Mouse (Mus musculus) spleen, embryonic (tissue): ENCODE measurements at regions not wholly inside any gene's neighbourhood (a gene's known extent, or its start where the extent isn't known, plus 50 kb on each side); places are given as distances from the start of the nearest gene placed in this dataset.

Source experiments
- CTCF ChIA-PET: fragments of 350-600 bp; sonication (Branson Sonifier 250); formaldehyde crosslinking; loops from one replicate; lab custom pipeline; 2022; lab: Charles Lee

DNA sequence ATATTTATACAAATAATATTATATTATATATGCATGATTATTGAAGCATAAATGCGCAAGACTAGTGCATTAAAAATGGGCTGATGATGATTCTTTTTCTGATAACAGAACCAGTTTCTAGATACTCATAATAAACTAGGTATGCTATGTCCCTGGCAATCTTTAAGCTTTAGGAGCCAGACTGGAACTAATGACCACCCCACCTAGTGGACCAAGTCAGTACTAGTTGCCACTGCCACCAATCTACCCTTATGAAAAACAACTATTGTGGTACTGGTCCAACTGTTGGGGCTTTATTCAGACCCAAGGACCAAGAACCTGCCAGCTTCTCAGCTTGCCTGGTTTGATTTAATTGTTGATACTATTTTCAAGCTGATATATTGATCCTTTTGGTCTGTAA, 722.8 kb downstream of the Dach1 start:
- CTCF ChIA-PET = no interaction called here

DNA sequence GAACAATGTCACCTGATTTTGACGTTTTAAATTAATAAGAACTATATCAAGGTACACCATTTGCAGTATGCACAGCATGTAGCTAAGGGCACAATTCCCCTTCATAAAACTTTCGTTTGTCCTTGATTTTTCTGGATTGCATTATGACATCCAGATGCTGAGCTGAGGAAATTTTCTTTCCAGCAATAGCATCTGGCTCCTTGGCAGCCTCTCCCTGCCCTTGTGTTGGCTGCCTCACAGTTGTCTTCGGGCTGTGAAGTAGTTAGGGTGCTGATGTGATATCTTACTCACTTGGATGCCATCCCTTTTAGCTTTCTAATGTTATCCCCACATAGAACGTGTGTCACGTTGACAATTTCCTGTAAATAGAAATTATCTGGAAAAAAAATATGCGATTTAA, 729.2 kb downstream of the Dach1 start:
- CTCF ChIA-PET = no interaction called here

DNA sequence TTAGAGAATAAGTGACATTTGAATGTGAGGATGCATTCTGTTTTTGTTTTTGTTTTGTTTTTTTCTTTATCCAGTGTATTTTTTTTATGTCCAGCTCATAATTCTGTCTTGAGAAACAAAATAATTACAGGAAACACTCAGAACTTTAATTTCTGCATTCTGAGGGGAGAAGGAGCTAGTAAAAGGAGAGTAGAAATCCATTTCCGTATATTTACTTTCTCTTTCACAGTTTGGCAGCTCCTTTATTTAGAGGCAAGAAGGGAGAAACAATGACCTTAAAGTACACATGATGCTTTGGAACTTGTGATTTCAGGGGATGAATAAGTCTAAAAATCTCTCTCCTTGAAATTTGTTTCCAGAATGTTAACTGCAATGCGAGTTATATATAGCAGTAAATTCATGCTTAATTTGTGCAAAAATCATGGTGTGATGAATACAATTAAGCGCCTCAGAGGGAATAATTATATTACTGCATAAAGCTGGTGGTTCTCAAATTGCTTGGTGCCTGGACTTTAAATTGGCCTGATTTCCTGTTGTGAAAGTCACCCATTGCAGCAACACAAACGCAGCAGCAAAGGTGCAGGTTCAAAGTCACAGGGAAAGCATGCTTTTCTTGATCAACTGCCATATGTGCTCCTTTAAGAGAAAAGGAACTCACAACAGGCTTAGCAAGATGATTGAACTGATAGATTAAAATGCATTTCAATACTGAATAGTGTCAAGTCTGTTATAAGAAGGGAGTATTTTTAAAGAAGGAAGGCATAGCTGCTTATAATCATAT, 733.9 kb downstream of the Dach1 start:
- CTCF ChIA-PET = no interaction called here

DNA sequence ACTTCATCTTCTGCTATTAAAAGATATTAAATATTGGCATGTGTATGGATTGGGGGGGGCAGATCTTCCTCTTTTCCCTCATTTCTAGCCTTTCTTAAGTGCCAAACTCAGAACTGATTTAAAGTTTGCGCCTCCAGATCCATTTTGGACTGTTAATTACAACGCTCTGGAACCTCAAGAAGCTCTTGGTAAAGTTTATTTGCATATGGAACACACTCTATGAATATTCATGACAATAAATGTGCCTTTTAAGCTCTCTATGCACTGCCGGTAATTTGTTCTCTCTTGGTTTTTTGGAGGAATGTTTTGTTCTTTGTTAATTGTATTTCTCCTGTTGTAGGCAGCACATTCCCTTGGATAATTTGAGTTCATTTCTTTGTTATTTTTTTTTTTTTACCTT, 738.3 kb downstream of the Dach1 start:
- CTCF ChIA-PET = no interaction called here

DNA sequence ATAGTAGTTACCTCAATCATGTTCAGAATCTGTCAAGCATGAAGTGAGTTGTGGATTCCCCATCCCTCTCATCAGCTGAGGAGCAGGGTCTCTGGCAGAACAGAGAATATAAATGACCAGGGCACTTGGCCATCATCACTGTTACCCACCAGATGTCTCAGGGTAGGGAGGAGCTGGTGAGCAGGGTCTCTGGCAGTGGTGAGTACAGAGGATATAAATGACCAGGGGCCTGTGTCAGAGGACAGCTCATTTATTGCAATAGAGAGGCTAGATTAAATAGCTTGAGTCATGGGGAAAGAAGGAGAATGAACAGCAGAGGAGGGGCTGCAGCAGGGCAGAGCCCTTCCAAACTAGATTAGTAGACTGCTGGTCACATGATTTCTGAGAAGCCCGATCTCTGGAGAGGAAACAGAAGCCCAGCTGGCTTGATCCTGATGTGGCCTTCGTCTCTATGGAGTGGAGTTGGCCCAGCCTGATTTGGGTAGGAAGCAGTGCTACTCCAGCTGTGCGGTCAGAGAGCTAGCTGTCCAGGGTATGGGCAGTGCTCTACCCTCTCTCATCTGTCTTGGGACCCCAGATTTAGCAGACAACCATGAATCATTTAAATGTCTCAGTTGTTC, 766.3 kb downstream of the Dach1 start:
- CTCF ChIA-PET = interaction anchor here (0.5 kb wide), 1 partner anchor 314 kb away, joined by 3 read pairs; no protein-coding TSS in a partner anchor

DNA sequence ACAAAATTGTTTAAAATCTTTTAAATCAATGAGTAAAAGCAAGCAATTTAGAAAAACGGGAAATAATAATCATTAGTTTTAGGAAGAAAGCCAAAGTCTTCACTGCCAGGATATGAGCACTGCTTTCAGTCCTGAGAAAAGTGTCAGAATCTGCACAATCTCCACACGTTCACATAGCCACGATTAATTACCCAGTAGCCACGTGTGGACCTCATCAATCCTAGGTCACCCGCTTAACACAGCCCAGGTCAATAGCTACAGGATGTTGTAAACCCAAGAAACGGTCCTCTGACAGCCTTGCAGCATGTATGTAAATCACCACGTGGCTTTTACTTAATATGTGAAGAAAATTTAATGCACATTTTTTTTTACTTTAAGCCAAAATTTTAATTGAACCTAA, 773.2 kb downstream of the Dach1 start:
- CTCF ChIA-PET = no interaction called here

DNA sequence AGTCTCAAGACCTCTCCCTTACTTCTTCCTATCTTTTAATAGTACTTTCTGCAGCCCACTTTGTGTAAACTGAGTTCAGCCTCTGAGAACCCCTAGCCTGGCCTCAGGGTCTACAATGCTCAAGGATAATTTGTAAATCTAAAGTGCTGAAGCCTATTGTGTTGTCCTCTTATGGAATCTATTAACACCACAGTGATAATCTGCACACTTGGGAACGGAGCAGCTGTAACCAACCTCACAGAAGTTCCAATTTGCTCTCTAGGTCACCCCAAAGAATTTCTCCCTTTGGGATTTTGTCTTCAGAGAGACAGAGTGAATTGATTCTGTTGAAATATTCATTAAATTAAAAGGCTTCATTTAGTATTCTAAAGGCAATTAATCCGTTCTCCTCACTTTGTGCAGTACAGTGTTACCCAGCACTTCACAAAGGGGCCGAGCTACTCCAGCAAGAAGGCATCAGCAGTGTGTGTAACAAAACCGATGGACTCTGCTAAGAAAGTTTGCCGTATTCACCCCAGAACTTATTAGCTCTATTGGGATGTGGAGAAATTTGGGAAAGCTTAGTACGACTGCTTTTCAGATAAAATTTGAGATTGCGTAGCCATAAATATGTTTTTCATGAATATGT, 773.7 kb downstream of the Dach1 start:
- CTCF ChIA-PET = no interaction called here

DNA sequence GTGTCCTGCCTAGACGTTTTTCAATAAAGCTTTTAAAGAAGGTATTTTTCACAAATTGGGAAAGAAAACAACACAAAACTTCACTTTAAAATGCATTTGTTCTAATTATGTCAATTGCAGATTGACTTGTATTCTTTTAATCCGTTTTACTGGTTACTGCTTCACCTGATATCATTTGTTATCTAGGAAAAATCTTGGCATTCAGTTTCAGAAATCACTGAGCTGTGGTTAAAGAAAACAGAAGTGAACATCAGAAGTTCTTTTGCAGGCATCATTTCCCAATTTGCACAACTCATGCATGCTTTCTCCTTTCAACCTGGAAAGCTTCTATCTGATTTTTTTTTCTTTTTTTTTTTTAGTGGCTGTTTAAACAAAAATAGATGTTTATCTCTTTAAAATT, 780.6 kb downstream of the Dach1 start:
- CTCF ChIA-PET = no interaction called here

DNA sequence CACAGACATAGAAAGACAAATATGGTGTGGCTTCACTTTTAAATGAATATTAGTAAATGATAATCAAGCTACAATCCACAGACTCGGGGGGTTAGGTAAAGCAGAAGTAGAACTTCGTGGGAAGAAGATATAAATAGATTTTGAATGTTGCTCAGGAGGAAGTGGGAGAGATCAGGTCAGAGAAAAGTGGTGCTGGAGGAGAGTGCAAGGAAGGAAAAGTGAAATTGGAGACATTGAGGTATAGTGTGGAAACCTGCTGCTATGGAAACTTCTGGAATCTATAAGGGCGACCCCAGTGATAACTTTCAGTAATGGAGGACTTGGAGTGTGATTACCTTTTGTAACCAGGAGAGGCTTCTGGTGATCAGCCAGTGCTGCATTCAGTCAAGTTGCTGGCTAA, 789.4 kb downstream of the Dach1 start:
- CTCF ChIA-PET = no interaction called here

DNA sequence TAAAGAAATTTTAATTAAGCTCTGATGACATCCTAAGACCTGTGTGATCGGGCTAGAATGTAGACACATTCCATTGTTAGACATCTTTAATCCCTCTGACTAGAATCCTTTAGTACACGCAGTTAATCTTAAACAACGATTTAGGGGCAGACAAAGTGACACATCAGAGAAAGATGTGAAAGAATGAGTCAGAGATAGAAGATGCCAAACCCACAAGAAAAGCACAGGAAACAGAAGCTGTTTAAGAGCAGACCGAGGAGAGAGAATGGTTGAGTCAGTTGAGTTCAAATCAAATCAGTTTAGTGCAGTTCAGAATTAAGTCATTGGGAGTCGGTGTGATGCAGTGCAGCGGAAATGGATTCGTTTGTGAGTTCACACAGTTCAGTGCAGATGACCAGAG, 812.6 kb downstream of the Dach1 start:
- CTCF ChIA-PET = no interaction called here

DNA sequence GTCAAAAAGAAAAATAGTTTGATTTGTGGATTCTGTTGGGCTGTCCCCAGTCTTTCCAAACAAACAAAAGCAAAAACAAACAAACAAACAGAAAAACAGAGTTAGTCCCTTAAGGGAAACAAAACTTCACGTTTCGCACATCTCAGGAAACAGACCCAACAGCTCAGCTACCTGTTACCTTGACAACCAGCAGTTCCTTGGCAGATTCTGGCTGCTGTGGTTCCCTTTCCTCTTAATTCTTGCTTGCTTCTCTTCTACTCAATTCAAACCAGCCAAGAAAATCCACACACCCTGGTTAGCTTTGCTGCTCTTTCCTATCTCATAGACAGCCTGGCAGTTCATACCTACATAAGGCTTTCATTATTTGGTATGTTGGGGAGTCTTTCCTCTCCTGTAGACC, 821.6 kb downstream of the Dach1 start:
- CTCF ChIA-PET = no interaction called here

DNA sequence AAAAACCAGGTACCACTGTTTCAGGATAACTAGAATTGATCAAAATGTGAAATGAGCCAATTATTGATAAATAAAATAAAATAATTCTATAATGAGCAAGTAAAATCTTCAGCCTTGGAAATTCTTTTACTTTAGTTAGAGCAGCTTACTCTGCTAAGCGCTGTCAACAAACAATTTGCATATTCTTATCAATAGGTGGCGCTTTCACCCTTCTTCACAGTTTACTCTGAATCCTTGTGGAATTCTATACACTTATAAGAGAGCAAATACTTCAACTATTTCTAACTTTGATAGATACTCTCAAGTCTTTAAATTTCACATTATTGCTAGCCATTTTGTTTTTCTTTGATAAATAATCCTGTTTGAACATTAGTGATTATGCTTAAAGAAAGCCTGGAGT, 812.5 kb upstream of the Klhl1 start:
- CTCF ChIA-PET = no interaction called here

DNA sequence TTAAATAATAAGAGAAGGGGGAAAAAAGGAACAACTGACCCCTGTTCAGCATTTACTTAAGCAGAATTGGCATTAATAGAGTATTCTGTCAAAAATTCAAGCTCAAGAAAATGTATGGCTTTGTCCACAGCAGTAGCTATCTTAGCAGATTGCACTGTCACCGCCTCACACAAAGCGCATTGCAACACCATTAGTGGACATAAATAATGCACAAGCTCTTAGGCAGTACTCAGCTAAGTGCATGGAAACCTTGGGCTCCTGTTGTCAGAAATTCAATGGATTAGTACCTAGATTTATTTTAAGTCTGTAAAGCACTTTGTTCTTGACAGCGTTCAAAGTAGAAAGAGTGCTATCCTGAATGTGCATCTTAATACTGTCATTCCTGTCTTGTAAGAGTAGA, 811.1 kb upstream of the Klhl1 start:
- CTCF ChIA-PET = no interaction called here

DNA sequence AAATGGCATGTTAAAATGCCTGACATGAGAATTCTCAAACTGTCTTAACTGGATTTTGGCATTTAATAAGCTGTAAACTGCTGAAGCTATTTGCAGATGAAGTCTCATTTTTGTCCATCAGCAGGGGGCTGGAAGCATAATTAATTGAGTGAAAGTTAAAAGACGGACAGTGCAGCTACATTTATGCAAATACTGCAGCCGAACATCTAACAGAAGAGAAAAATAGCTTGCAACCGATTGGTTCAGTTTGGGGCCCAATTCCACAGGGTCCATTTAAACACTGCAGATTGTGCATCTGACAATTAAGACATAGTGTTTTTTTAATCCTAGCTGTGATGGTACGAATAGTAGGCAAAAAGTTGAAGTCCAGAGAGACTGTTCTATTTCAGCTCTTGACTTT, 774.2 kb upstream of the Klhl1 start:
- CTCF ChIA-PET = no interaction called here

DNA sequence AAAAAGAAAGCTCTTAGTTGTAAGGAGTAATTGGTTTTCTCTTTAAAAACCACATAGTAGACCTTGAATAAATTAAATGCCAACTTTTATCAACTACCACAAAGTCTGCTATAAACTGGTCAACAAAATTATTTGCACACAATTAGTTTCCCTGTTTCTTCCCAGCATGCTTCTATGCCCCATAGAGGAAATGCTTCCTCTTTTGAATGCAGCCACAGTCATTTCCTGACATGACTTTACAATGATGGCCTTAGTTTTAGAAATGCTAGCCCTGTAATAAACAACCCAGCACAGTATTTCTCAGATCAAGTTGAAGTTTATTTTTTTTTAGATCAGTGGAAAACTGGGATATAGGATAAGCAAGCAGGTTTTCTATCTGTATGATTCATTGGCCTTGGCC, 768.5 kb upstream of the Klhl1 start:
- CTCF ChIA-PET = no interaction called here

DNA sequence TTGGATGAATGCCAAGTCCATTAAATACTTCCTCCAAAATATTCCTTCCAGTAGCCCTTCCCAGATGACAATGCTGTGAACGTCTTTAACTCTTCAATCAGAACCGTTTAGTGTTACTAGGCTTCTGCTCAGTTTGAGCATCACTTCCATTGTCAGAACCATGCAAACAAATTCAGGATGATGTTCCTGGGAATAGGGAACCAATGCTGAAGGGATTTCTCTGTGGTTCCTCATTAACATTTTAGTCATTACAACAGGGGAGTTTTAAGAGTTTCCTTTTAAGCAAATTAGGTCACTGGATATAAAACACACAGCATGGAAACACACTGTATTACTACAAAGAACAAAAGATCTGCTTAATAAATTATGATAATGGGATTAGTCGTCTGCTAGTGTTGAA, 739.6 kb upstream of the Klhl1 start:
- CTCF ChIA-PET = no interaction called here
